Comparison of ENCODE assay signal across 14 mouse cellular contexts in the genomic region with DNA sequence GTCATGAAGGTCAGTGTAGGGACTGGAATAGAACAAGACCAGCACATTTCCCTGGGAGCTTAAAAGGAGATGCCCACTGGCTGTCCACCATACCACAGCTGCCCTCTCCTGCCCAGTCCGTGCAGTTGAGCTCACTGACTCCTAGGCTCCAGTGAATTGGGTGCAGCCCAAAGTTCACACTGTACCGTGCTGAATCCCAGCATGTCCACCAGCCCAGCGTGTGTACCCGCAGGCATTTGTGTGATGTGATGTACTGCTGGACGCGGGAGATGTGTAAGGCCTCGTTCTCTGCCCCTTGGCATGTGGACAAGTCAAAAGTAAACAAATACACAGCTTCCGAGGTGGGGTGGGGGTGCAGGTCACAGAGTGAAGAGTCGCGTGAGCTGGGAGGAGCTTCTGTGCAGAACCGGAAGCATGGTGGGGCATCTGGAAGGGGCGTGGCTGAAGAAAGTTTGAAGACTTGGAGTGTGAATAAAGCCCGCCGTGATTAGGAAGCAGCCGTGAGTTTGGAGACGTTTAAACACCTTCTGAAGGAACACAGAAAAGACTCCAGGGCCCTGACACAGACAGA.
DNase-seq lines count a peak whose midpoint lies in the region; ATAC-seq and TF ChIP-seq lines count a peak whose summit lies in the region.
"Had no signal": no experiment of that assay in that cellular context is flagged by ENCODE, and none has a peak within 500 bp of the region (broad histone marks: within the 10 kb centered on the region; RNA-seq: fewer than 3 reads in every experiment).

No protein-coding gene starts in this region.

- H3K36me3 ChIP-seq in forebrain, embryonic 14.5 days (ENCODE audit: control insufficient read depth, insufficient read depth, low read length) = no peaks in the 10 kb centered on the region
- H3K36me3 ChIP-seq: embryonic facial prominence, embryonic 13.5 days; liver, embryonic 12.5 days had no signal

- H3K4me3 ChIP-seq in layer of hippocampus, adult 2 months = no peak overlapping the region
- H3K4me3 ChIP-seq in forebrain, embryonic 14.5 days (ENCODE audit: low read depth, low read length) = no peak overlapping the region
- H3K4me3 ChIP-seq: embryonic facial prominence, embryonic 13.5 days; liver, embryonic 12.5 days had no signal

- H3K9me3 ChIP-seq in forebrain, embryonic 14.5 days (replicated peaks; ENCODE audit: control insufficient read depth, low read length) = no peaks in the 10 kb centered on the region
- H3K9me3 ChIP-seq: embryonic facial prominence, embryonic 13.5 days; liver, embryonic 12.5 days had no signal

- no peaks in the 10 kb centered on the region for H3K27me3 ChIP-seq in forebrain, embryonic 14.5 days (replicated peaks; ENCODE audit: control insufficient read depth, insufficient read depth, low read length)
- H3K27me3 ChIP-seq: embryonic facial prominence, embryonic 13.5 days; liver, embryonic 12.5 days had no signal

- peaks cover 22% of the 10 kb centered on the region; the same call in 1 of the 2 replicates for H3K4me1 ChIP-seq in forebrain, embryonic 14.5 days (ENCODE audit: control insufficient read depth, insufficient read depth, low read length)
- H3K4me1 ChIP-seq: liver, embryonic 12.5 days had no signal

- TF ChIP-seq CTCF in layer of hippocampus, adult 2 months (conservative IDR thresholded peaks at IDR 0.05) = no peak

- H3K27ac ChIP-seq in layer of hippocampus, adult 2 months = peak overlapping the region; percentile 63; the same call in 1 of the 2 replicates
- H3K27ac ChIP-seq in forebrain, embryonic 14.5 days (ENCODE audit: low read depth, low read length) = peak overlapping the region; percentile 17; the same call in 1 of the 2 replicates
- H3K27ac ChIP-seq: embryonic facial prominence, embryonic 13.5 days; liver, embryonic 12.5 days; stomach, postnatal 0 days had no signal

- DNase-seq in adrenal gland, postnatal 10 days = peak; percentile 24
- DNase-seq in adrenal gland, postnatal 25 days = no peak
- DNase-seq in layer of hippocampus, adult 2 months (ENCODE audit: low spot score in 2 of 2) = no peak
- no peak for DNase-seq in layer of hippocampus, adult 8-10 months (ENCODE audit: low spot score in 2 of 2)
- DNase-seq in forebrain, embryonic 14.5 days (ENCODE audit: low spot score) = no peak
- DNase-seq in lung, postnatal 25 days (ENCODE audit: low spot score) = peak; percentile 14
- no peak for DNase-seq in Muller cell, postnatal 12 days (ENCODE audit: inconsistent ontology term)
- DNase-seq: cerebellum, postnatal 25 days; kidney, postnatal 25 days; right cerebral cortex, postnatal 4 days had no signal

- WGBS in forebrain, embryonic 14.5 days = 78% methylated on average over 16 of the region's 16 CpGs

- no peak overlapping the region for H3K4me2 ChIP-seq in forebrain, embryonic 14.5 days (ENCODE audit: low read length)
- H3K4me2 ChIP-seq: embryonic facial prominence, embryonic 13.5 days; liver, embryonic 12.5 days had no signal

- no peak for ATAC-seq in forebrain, embryonic 14.5 days
- no peak for ATAC-seq in megakaryocyte-erythroid progenitor cell, adult 5-6 weeks (replicated peaks; ENCODE audit: low FRiP score, low TSS enrichment, poor library complexity, severe bottlenecking)
- ATAC-seq: liver, embryonic 12.5 days had no signal

- H3K9ac ChIP-seq in forebrain, embryonic 14.5 days (ENCODE audit: low read length) = no peak overlapping the region
- H3K9ac ChIP-seq: embryonic facial prominence, embryonic 13.5 days; liver, embryonic 12.5 days had no signal

Comparison
In these comparisons a context has a peak if more than half of its experiments do, and no peak if none do; other contexts are left out.
1. DNase-seq: peak in adrenal gland, postnatal 10 days (single experiment) and lung, postnatal 25 days (single experiment); none in adrenal gland, postnatal 25 days (single experiment), layer of hippocampus, adult 2 months (0 of 2), layer of hippocampus, adult 8-10 months (0 of 2), forebrain, embryonic 14.5 days (single experiment) and Muller cell, postnatal 12 days (single experiment).